Mouse (Mus musculus) heart, postnatal 14 days (tissue): ENCODE results near the gene Gng2. TPM values are rescaled to one million over a fixed set of nuclear protein-coding genes. Genes with fewer than 3 reads are reported as not detected.

Experiments
- DNase-seq, 2 experiments: peaks; one replicate each; pipeline ENCODE4 v3.0.0; 2021 to 2022
- intact Hi-C: fragments of 180-260 bp; cut with DNase I; formaldehyde crosslinking; loops from one replicate; pipeline ENCODE4 v1.15.1; 2025
- total RNA-seq, 2 experiments: library from RNA; stranded (reverse); gene quantifications; 2 replicates each; pipeline ENCODE4 v1.2.3; 2021

The Gng2 gene
- total RNA-seq, 2 experiments from 2014 or later = 13.9 to 21.2 TPM

- intact Hi-C loops = no loop called here
- peak; percentile 45 to 50 for DNase-seq
These were observed 7.9 kb upstream of the Gng2 start for GRCm38 (mm10) chr14:19985107-19985911.

DNA sequence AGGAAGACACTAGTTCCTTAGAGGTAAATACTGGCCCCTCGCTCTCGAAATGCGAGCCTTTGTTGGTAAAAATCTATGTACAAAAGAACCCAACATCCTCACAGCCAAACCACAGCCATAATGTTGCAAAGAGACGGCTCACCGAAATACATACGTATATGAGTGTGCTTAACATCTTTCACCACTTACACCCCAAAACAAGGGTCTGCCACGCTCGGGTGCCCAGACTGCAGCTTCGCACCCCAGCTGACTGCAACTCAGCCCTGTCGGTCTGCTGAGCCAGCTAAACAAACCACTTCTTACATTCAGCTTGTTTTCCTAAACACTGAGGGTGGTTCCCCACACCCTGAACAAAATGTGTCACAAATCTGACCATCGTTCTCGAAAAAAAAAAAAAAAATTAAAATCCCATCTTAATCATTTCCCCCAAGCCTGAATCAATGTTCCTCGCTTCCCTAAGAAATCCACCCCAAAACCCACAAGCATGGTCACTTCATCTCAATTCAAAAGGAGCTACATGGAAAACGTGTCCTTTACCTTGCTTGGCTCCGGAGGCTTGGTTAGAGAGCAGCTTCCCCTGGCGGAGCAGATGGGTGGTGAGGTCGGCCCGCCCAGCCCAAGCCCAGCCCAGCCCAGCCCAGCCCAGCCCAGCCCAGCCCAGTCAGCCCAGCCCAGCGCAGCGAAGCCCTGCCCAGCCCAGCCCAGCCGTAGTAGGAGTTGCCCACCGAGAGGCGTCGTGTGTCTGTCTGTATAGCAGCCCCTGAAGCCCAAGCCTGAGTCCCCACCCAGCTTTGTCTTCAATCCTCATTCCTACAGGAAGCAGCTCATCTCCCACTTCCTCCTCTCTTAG lies 781 bp downstream of the Gng2 start:
- intact Hi-C loops = loop anchor here (5.0 to 10.0 kb wide), 3 partner anchors 88 to 134 kb away; no protein-coding TSS in a partner anchor
- DNase-seq = peak; percentile 72

- intact Hi-C loops = loop anchor here (5.0 to 10.0 kb wide), 3 partner anchors 90 to 133 kb away; no protein-coding TSS in a partner anchor
- no peak for DNase-seq
These were observed 2.4 kb downstream of the Gng2 start for GRCm38 (mm10) chr14:19974978-19975493.

GRCm38 (mm10) chr14:19974429-19974828 lies 3.0 kb downstream of the Gng2 start:
- intact Hi-C loops = loop anchor here (10.0 kb wide), 1 partner anchor 90 kb away; no protein-coding TSS in a partner anchor
- DNase-seq = no peak

DNA sequence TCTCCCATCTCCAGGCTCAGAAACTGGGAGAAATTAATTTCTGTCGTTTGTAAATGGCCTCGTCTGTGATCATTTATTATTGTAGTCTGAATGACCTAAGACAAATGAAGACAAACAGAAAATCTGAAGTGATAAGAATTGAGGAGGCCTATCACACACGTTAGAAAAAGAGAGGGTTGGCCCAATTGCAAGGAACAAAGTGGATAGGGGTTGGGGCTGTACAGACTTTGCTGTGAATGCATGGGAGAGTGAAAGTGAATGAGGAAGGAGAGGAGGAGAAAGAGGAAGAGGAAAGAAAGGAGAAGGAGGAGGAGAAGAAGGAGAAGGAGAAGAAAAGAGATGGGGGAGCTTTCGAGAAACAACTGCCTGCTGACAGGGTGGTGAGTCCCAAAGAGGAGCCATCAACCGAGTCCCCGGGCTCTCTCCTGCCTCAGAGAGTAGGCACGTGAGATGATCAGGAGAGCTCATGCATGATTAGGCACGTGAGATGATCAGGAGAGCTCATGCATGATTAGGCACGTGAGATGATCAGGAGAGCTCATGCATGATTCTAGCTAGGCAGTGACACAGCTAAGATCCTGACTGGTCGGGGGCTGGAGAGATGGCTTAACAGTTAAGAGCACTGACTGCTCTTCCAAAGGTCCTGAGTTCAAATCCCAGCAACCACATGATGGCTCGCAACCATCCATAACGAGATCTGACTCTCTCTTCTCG lies 5.0 kb downstream of the Gng2 start:
- intact Hi-C loops = loop anchor here (10.0 kb wide), 1 partner anchor 92 kb away; no protein-coding TSS in a partner anchor
- DNase-seq = no peak

- intact Hi-C loops = loop anchor here (10.0 kb wide), 1 partner anchor 94 kb away; no protein-coding TSS in a partner anchor
- DNase-seq = no peak
These were observed 6.6 kb downstream of the Gng2 start for GRCm38 (mm10) chr14:19970845-19971244.

DNA sequence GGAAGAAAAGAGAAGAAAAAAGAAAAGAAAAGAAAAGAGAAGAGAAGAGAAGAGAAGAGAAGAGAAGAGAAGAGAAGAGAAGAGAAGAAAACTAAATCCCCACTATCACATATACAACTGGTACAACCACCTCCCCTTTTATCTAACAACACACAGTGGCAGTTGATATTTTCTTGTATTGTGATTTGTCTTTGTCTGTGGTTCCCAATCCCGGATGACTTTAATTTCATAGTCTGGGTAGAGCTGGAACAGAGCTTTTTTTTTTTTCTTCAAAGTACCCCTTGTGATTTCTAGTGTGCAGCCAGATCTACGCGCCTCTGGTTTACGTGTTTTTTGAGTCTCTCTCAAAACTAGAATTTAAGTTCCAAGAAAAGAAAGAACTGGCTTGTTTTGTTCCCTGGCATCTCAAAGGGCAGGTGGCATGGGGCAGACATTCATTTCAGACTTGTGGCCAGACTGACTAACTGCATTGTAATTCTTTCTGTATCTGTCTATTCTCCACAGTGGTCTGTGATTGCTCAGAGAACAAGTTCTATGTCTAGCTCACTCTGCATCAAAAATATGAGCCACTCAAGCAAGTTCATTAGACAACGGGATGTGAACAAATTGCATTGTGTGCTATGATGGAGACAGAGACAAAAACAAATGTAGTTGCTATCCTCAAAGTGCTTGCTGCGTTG lies 7.2 kb downstream of the Gng2 start:
- DNase-seq = no peak
- intact Hi-C loops = loop anchor here (10.0 kb wide), 1 partner anchor 95 kb away; no protein-coding TSS in a partner anchor

DNA sequence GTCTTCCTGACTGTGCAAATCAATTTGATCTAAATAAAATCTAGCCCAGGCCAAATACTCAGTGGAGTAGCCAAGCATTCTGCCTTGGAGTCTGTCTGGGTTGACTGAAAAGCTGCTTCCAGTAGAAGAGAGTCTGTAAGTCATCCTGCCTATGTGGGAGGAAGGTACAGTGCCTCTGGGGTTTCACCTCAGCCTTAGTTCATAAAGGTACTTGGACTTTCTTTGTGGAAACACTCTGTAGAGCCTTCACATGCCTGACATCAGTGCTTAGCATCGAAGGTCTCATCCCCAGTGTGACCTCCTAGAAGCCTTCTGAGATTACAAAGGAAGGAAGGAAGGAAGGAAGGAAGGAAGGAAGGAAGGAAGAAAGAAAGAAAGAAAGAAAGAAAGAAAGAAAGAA lies 7.9 kb downstream of the Gng2 start:
- DNase-seq = no peak
- intact Hi-C loops = no loop called here

DNA sequence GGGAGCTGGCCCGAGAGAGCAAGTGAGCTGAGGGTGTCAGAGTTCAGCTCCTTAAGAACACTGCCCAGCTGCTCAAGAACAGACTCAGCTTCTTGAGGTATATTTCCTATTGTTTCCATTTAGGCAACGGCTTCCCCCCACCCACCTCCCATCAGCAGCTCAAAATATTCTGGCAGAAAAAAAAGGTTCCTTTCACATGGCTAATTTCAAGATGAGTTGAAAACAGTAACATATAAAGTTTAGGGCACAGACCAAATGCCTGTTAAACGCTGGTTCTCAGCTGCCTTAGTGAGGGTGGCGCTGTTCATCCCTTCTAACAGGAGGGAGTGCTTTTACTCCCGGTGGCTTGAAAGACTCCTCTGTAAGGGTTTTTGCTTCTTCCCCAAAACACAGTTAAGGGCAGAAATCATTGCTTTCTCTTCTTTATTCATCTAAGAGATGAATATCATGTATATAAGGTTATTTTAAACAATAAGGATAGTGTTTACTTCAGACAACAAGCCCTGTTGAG lies 8.4 kb downstream of the Gng2 start:
- intact Hi-C loops = no loop called here
- DNase-seq = no peak

- intact Hi-C loops = no loop called here
These were observed 9.0 kb downstream of the Gng2 start for GRCm38 (mm10) chr14:19968321-19969010.

GRCm38 (mm10) chr14:19967482-19967881 lies 9.9 kb downstream of the Gng2 start:
- no peak for DNase-seq

More at GRCm38 (mm10) chr14:19968321-19969010, 9.0 kb downstream of the Gng2 start:
- no peak for DNase-seq

DNA sequence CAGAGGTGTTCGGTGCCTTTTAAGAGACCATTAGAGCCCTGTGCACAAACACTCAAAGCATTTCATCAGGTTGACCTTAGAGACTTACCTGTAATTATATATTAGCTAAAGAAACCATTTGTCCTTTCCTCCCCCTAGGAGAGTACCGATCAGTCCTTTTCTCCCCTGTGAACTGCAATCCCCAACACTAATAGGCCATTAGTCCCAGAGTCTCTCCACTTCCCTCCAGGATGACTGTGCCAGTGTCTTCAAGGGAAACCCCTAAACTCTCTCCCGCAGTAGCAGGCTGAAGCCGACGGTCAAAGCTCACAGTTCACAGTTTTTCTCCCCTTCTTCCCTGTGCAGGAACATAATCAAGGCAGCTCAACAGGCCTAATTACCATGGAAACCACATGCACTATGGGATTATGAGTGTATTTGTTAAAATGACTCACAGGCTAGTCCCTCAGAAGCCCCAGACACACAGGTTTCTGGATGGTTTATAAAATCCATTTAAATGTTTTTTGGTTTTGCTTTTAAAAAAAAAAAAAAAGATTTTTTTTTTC lies 13.4 kb downstream of the Gng2 start:
- no peak for DNase-seq
- intact Hi-C loops = no loop called here

More at GRCm38 (mm10) chr14:19967482-19967881, 9.9 kb downstream of the Gng2 start:
- intact Hi-C loops = no loop called here

GRCm38 (mm10) chr14:19961924-19962915 lies 15.2 kb downstream of the Gng2 start:
- intact Hi-C loops = no loop called here
- DNase-seq = no peak

- DNase-seq = no peak
- intact Hi-C loops = no loop called here
These were observed 17.6 kb downstream of the Gng2 start for GRCm38 (mm10) chr14:19959860-19960259.

DNA sequence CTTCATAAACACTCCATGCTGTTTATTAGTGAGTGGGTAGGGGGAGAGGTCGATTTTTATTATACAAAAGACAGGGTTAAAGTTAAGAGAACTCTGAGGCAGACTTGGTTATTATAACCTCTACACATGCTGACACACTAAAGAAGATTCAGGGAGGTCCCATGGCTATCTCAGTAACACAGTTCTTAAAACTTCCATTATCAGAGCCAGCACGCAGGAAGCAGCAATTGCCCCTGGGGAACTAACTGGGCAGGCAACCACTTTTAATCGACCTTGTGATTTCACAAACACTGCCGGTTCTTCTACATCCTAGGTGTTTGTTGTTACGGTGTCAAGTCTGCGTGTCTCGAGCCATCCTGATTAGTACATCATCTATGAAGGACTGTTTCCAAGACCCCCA lies 22.4 kb downstream of the Gng2 start:
- DNase-seq = no peak
- intact Hi-C loops = no loop called here

DNA sequence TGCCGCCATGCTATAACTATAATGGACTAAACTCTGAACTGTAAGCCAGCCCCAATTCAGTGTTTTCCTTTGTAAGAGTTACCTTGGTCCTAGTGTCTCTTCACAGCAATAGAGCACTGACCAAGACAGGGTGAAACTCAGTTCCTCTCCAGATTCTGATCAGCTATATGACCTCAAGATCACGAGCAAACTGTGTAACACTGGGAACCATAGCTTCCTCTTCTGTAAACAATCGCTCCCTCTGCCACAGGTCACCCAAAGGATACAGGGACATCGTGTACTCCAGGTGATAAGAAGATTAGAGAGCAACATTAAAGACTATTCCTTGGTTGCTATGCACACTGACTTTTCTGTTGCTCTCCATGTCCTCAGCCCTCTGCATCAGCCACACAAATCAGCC lies 26.6 kb downstream of the Gng2 start:
- intact Hi-C loops = no loop called here
- no peak for DNase-seq

DNA sequence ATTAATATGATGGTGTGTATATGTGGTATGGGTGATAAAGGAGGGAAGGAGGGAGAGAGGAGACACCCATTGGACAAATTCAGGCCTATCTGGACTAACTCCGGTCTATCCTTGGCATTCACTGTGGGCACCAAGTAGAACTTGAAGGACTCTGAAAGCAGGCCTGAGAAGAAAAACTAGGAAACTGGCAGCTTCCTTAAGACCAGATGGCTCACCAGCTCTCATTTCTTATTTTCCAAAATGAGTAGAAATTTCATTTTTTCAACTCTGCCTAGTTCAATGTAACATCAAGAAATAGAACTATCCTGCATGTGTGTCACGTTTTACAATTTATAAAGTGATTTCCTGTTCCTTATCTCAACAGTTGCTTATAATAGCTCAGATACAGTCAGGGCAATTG lies 28.0 kb downstream of the Gng2 start:
- DNase-seq = no peak
- intact Hi-C loops = no loop called here
